Mouse (Mus musculus) large intestine, adult 2 months (tissue): ENCODE data around the gene AC129217.1. TPM values are rescaled to one million over a fixed set of nuclear protein-coding genes. Genes with fewer than 3 reads are reported as not detected.

Experiments
- DNase-seq: peaks from one replicate; pipeline ENCODE4 v3.0.0-alpha.2; 2012; ENCODE audit warnings: low read depth, low spot score
- WGBS: fragments of 180-500 bp; shearing (Covaris S2); methylation state at CpG from one replicate; pipeline ENCODE4 v1.1.7; 2018; 5-methylcytosine and 5-hydroxymethylcytosine counted together
- polyA plus RNA-seq: library from polyadenylated mRNA; depleted of rRNA; stranded (reverse); fragments of >200 nt; gene quantifications from 2 replicates; pipeline ENCODE4 v1.2.3, GENCODE M21; 2012; rRNA removed

AC129217.1 gene
- 2.4 and 4.4 TPM in 2 replicates for polyA plus RNA-seq

- no peak for DNase-seq
- 81% methylated on average over 8 of the region's 8 CpGs for WGBS
Observed at GRCm38 (mm10) chr19:8829660-8830059, at the start of gene AC129217.1. AC129217.1 (plus strand) TSS chr19:8829773.

GRCm38 (mm10) chr19:8786008-8786781, 43.4 kb upstream of the AC129217.1 start, which contains the start of gene Taf6l:
Taf6l (minus strand) TSS chr19:8786417.
- peak; percentile 95 for DNase-seq
- under 1% methylated on average over 32 of the region's 32 CpGs for WGBS

- no peak for DNase-seq
- whole genome bisulfite sequencing = 47% methylated on average over 3 of the region's 3 CpGs
Observed at GRCm38 (mm10) chr19:8788521-8788920, 41.1 kb upstream of the AC129217.1 start.

- no peak for DNase-seq
- WGBS = 65% methylated on average over 1 of the region's 1 CpGs
Observed at GRCm38 (mm10) chr19:8789171-8789570, 40.4 kb upstream of the AC129217.1 start.

- DNase-seq = no peak
- WGBS = 80% methylated on average over 7 of the region's 7 CpGs
Observed at GRCm38 (mm10) chr19:8790171-8790570, 39.4 kb upstream of the AC129217.1 start.

- WGBS = under 1% methylated on average over 25 of the region's 25 CpGs
Observed at GRCm38 (mm10) chr19:8798264-8798946, 31.2 kb upstream of the AC129217.1 start, which contains the start of gene Polr2g. Polr2g (minus strand) TSS chr19:8798577.

GRCm38 (mm10) chr19:8798947-8799315, 30.6 kb upstream of the AC129217.1 start:
- DNase-seq = no peak

More at GRCm38 (mm10) chr19:8798264-8798946, 31.2 kb upstream of the AC129217.1 start, which contains the start of gene Polr2g:
- DNase-seq = peak; percentile 86

GRCm38 (mm10) chr19:8802130-8802821, 27.3 kb upstream of the AC129217.1 start, which contains the start of gene Zbtb3:
Zbtb3 (plus strand) TSS chr19:8802555.
- WGBS = under 1% methylated on average over 30 of the region's 30 CpGs
- DNase-seq = peak; percentile 99

GRCm38 (mm10) chr19:8803204-8803780, 26.3 kb upstream of the AC129217.1 start:
- 87% methylated on average over 9 of the region's 9 CpGs for WGBS
- no peak for DNase-seq

- 88% methylated on average over 11 of the region's 11 CpGs for WGBS
- no peak for DNase-seq
Observed at GRCm38 (mm10) chr19:8803879-8804660, 25.5 kb upstream of the AC129217.1 start.

GRCm38 (mm10) chr19:8806810-8807209, 22.8 kb upstream of the AC129217.1 start:
- DNase-seq = no peak
- WGBS = 90% methylated on average over 5 of the region's 5 CpGs

- WGBS = 67% methylated on average over 11 of the region's 11 CpGs
- no peak for DNase-seq
Observed at GRCm38 (mm10) chr19:8815812-8816211, 13.8 kb upstream of the AC129217.1 start.

- WGBS = 66% methylated on average over 3 of the region's 3 CpGs
- DNase-seq = no peak
Observed at GRCm38 (mm10) chr19:8817001-8817400, 12.6 kb upstream of the AC129217.1 start.

- 5% methylated on average over 14 of the region's 14 CpGs for WGBS
- no peak for DNase-seq
Observed at GRCm38 (mm10) chr19:8818301-8818798, 11.2 kb upstream of the AC129217.1 start.

GRCm38 (mm10) chr19:8818801-8819595, 10.6 kb upstream of the AC129217.1 start, which contains the start of gene Ttc9c:
Ttc9c (minus strand) TSS chr19:8819333.
- WGBS = under 1% methylated on average over 33 of the region's 33 CpGs
- DNase-seq = peak; percentile 95

- DNase-seq = peak; percentile 94
- WGBS = under 1% methylated on average over 83 of the region's 83 CpGs
Observed at GRCm38 (mm10) chr19:8819596-8820423, 9.8 kb upstream of the AC129217.1 start, which contains the start of gene Hnrnpul2. Hnrnpul2 (plus strand) TSS chr19:8820010.

- no peak for DNase-seq
- WGBS = 1% methylated on average over 48 of the region's 48 CpGs
Observed at GRCm38 (mm10) chr19:8820424-8820956, 9.1 kb upstream of the AC129217.1 start.
